Mouse (Mus musculus) C2C12 (cell line): ENCODE results near the gene Spata16.

Experiments
- CEBPB ChIP-seq: IDR thresholded peaks from one replicate; pipeline ENCODE4 v1.6.1; 2011; ENCODE audit warnings: low read depth, mild to moderate bottlenecking, control low read depth, moderate library complexity
- CTCF ChIP-seq: IDR thresholded peaks from one replicate; pipeline ENCODE4 v1.5.1; 2011; ENCODE audit not compliant: control insufficient read depth, insufficient read depth, insufficient read length
- MAX ChIP-seq: IDR thresholded peaks from one replicate; pipeline ENCODE4 v1.6.1; 2011; ENCODE audit warnings: mild to moderate bottlenecking, control low read depth
- MYOG ChIP-seq: IDR thresholded peaks from one replicate; pipeline ENCODE4 v1.6.1; 2011; ENCODE audit not compliant: control insufficient read depth, insufficient read length; ENCODE audit errors: extremely low read depth
- USF1 ChIP-seq: IDR thresholded peaks from one replicate; pipeline ENCODE4 v1.6.1; 2011; ENCODE audit warnings: low read depth, mild to moderate bottlenecking, control low read depth, moderate library complexity

GRCm38 (mm10) chr3:26972105-26972504 lies 334.7 kb downstream of the Spata16 start:
- TF ChIP-seq MAX (no peak), CTCF (no peak), USF1 (no peak), CEBPB (no peak), MYOG (no peak)
